Mouse (Mus musculus) embryonic facial prominence, embryonic 14.5 days (tissue): Measurements from ENCODE around the gene Dusp6. TPM values are rescaled to one million over a fixed set of nuclear protein-coding genes. Genes with fewer than 3 reads are reported as not detected.

Experiments
- ATAC-seq: fragments of 200-750 bp; cut with Nextera tagmentation; 2 replicates; pipeline ENCODE4 v1.8.0; 2017; ENCODE audit warnings: low read depth, moderate number of reproducible peaks, moderate TSS enrichment
- DNase-seq: peaks from one replicate; pipeline ENCODE4 v3.0.0-alpha.2; 2015; ENCODE audit warnings: low spot score
- H3K27ac ChIP-seq: fragments of 300-500 bp; sonication (generic); replicated peaks from 2 replicates; pipeline ENCODE4 v1.5.1; 2014; ENCODE audit warnings: low read depth, mild to moderate bottlenecking, low read length, moderate library complexity
- H3K27me3 ChIP-seq: fragments of 300-500 bp; sonication (generic); replicated peaks from 2 replicates; pipeline ENCODE4 v1.6.1; 2014; ENCODE audit warnings: low read length; ENCODE audit not compliant: control insufficient read depth, insufficient read depth
- H3K36me3 ChIP-seq: fragments of 300-500 bp; sonication (generic); 2 replicates; pipeline ENCODE4 v1.6.1; 2014; ENCODE audit warnings: low read length, mixed read lengths; ENCODE audit not compliant: control insufficient read depth, insufficient read depth
- H3K4me1 ChIP-seq: fragments of 300-500 bp; sonication (generic); 2 replicates; pipeline ENCODE4 v1.6.1; 2014; ENCODE audit warnings: antibody characterized with exemption, low read length; ENCODE audit not compliant: control insufficient read depth, insufficient read depth
- H3K4me2 ChIP-seq: fragments of 300-500 bp; sonication (generic); 2 replicates; pipeline ENCODE4 v1.6.1; 2014; ENCODE audit warnings: low read depth, mild to moderate bottlenecking, low read length, moderate library complexity, mixed read lengths
- H3K4me3 ChIP-seq: fragments of 300-500 bp; sonication (generic); 2 replicates; pipeline ENCODE4 v1.5.1; 2014; ENCODE audit warnings: low read depth, mild to moderate bottlenecking, low read length
- H3K9ac ChIP-seq: fragments of 300-500 bp; sonication (generic); 2 replicates; pipeline ENCODE4 v1.6.1; 2014; ENCODE audit warnings: low read depth, mild to moderate bottlenecking, low read length, moderate library complexity, mixed read lengths
- H3K9me3 ChIP-seq: fragments of 300-500 bp; sonication (generic); 2 replicates; pipeline ENCODE4 v1.6.1; 2016; ENCODE audit warnings: low read length; ENCODE audit not compliant: control insufficient read depth
- WGBS: fragments of 180-500 bp; shearing (Covaris S2); extraction: QIAGEN DNeasy Blood & Tissue Kit; methylation state at CpG from one replicate; pipeline ENCODE4 v1.1.7; 2014; 5-methylcytosine and 5-hydroxymethylcytosine counted together
- polyA plus RNA-seq: library from polyadenylated mRNA; unstranded; fragments of >200 nt; fragmentation: Nextera tagmentation; extraction: Ambion mirVana; gene quantifications from 2 replicates; pipeline ENCODE4 v1.2.1, GENCODE M21; 2014

Dusp6 gene
- polyA plus RNA-seq, 1 experiment from 2014 or later = 65.2 TPM

- peak overlapping the region; percentile 45 for H3K4me2 ChIP-seq
- DNase-seq = peak; percentile 57
- peaks cover 18% of the 10 kb centered on the region for H3K4me1 ChIP-seq
- ATAC-seq = peak; percentile 62
- no peaks in the 10 kb centered on the region for H3K9me3 ChIP-seq
- H3K4me3 ChIP-seq = no peak overlapping the region
- H3K27ac ChIP-seq = peak overlapping the region; percentile 59
- no peaks in the 10 kb centered on the region for H3K27me3 ChIP-seq
- no peaks in the 10 kb centered on the region for H3K36me3 ChIP-seq
- H3K9ac ChIP-seq = peak overlapping the region; percentile 34; the same call in 1 of the 2 replicates
- WGBS = 7% methylated on average over 16 of the region's 16 CpGs
These were observed 33.9 kb upstream of the Dusp6 start for GRCm38 (mm10) chr10:99229031-99229684.

GRCm38 (mm10) chr10:99232518-99233227, 30.4 kb upstream of the Dusp6 start:
- H3K36me3 ChIP-seq = no peaks in the 10 kb centered on the region
- no peaks in the 10 kb centered on the region for H3K27me3 ChIP-seq
- no peak overlapping the region for H3K27ac ChIP-seq
- ATAC-seq = no peak
- H3K9ac ChIP-seq = no peak overlapping the region
- H3K4me1 ChIP-seq = peaks cover 23% of the 10 kb centered on the region
- DNase-seq = no peak
- 53% methylated on average over 7 of the region's 7 CpGs for WGBS
- H3K4me2 ChIP-seq = no peak overlapping the region
- H3K9me3 ChIP-seq = no peaks in the 10 kb centered on the region
- H3K4me3 ChIP-seq = no peak overlapping the region

GRCm38 (mm10) chr10:99234336-99234735, 28.7 kb upstream of the Dusp6 start:
- Histone ChIP-seq H3K4me1 (peaks cover 8% of the 10 kb centered on the region; the same call in 1 of the 2 replicates), H3K36me3 (no peaks in the 10 kb centered on the region), H3K27me3 (no peaks in the 10 kb centered on the region), H3K9ac (no peak overlapping the region), H3K27ac (no peak overlapping the region), H3K9me3 (no peaks in the 10 kb centered on the region), H3K4me2 (no peak overlapping the region), H3K4me3 (no peak overlapping the region)
- ATAC-seq = no peak
- WGBS = 85% methylated on average over 8 of the region's 8 CpGs
- no peak for DNase-seq

- H3K27me3 ChIP-seq = no peaks in the 10 kb centered on the region
- WGBS = 91% methylated on average over 9 of the region's 9 CpGs
- H3K27ac ChIP-seq = no peak overlapping the region
- H3K36me3 ChIP-seq = no peaks in the 10 kb centered on the region
- H3K9me3 ChIP-seq = no peaks in the 10 kb centered on the region
- H3K4me3 ChIP-seq = no peak overlapping the region
- H3K9ac ChIP-seq = no peak overlapping the region
- DNase-seq = no peak
- H3K4me2 ChIP-seq = no peak overlapping the region
- no peak for ATAC-seq
- H3K4me1 ChIP-seq = 0 out of 2 replicates have a peak, but pooled peaks cover 6% of the 10 kb centered on the region
These were observed 27.9 kb upstream of the Dusp6 start for GRCm38 (mm10) chr10:99235081-99235480.

- DNase-seq (no peak), ATAC-seq (no peak)
- Histone ChIP-seq H3K4me3 (no peak overlapping the region), H3K27ac (no peak overlapping the region), H3K36me3 (no peaks in the 10 kb centered on the region), H3K4me1 (peaks cover 11% of the 10 kb centered on the region), H3K9ac (no peak overlapping the region), H3K9me3 (no peaks in the 10 kb centered on the region), H3K4me2 (no peak overlapping the region), H3K27me3 (no peaks in the 10 kb centered on the region)
- 65% methylated on average over 11 of the region's 11 CpGs for WGBS
These were observed 25.7 kb upstream of the Dusp6 start for GRCm38 (mm10) chr10:99237205-99237832.

- H3K4me3 ChIP-seq = no peak overlapping the region
- H3K27me3 ChIP-seq = no peaks in the 10 kb centered on the region
- H3K9me3 ChIP-seq = no peaks in the 10 kb centered on the region
- WGBS = 47% methylated on average over 11 of the region's 11 CpGs
- no peak overlapping the region for H3K9ac ChIP-seq
- no peak for ATAC-seq
- DNase-seq = peak; percentile 49
- peaks cover 22% of the 10 kb centered on the region for H3K4me1 ChIP-seq
- H3K27ac ChIP-seq = no peak overlapping the region
- H3K36me3 ChIP-seq = no peaks in the 10 kb centered on the region
- no peak overlapping the region for H3K4me2 ChIP-seq
These were observed 24.5 kb upstream of the Dusp6 start for GRCm38 (mm10) chr10:99238537-99238936.

GRCm38 (mm10) chr10:99241284-99241828, 21.7 kb upstream of the Dusp6 start:
- Histone ChIP-seq H3K27ac (0 out of 2 replicates have a peak overlapping the region, but pooled peaks have one; percentile 1), H3K9ac (no peak overlapping the region), H3K4me3 (no peak overlapping the region), H3K36me3 (no peaks in the 10 kb centered on the region), H3K4me2 (no peak overlapping the region), H3K9me3 (no peaks in the 10 kb centered on the region), H3K27me3 (no peaks in the 10 kb centered on the region), H3K4me1 (peaks cover 27% of the 10 kb centered on the region)
- ATAC-seq (no peak), DNase-seq (no peak)
- 83% methylated on average over 7 of the region's 7 CpGs for WGBS

GRCm38 (mm10) chr10:99241829-99242711, 21.0 kb upstream of the Dusp6 start:
- Histone ChIP-seq H3K9me3 (no peaks in the 10 kb centered on the region), H3K27ac (peak overlapping the region; percentile 1; the same call in 1 of the 2 replicates), H3K4me1 (peaks cover 25% of the 10 kb centered on the region), H3K36me3 (no peaks in the 10 kb centered on the region), H3K9ac (no peak overlapping the region), H3K27me3 (no peaks in the 10 kb centered on the region), H3K4me2 (no peak overlapping the region), H3K4me3 (no peak overlapping the region)
- WGBS = 66% methylated on average over 16 of the region's 16 CpGs
- ATAC-seq = peak; percentile 53; the same call in 1 of the 2 replicates
- peak; percentile 52 for DNase-seq
